Mouse (Mus musculus) adrenal gland, adult 2 months (tissue): ENCODE measurements around the gene Heatr9. TPM values are rescaled to one million over a fixed set of nuclear protein-coding genes. Genes with fewer than 3 reads are reported as not detected.
"Not testable (repeated sequence)": the region's sequence is repeated elsewhere in the genome, so short reads cannot be mapped to it uniquely, and the experiment has no call there.

Experiments
- DNase-seq: peaks from one replicate; pipeline ENCODE4 v3.0.0; 2021
- long read RNA-seq: library from polyadenylated mRNA; stranded (forward); transcript quantifications from one replicate; pipeline ENCODE4 v2.0.0, GENCODE M21; 2021
- polyA plus RNA-seq: library from polyadenylated mRNA; depleted of rRNA; stranded (reverse); fragments of >200 nt; gene quantifications from 2 replicates; pipeline ENCODE4 v1.2.3, GENCODE M21; 2012; rRNA removed
- total RNA-seq, 2 experiments: library from RNA; stranded (reverse); gene quantifications; 2 replicates each; pipeline ENCODE4 v1.2.3; 2021

Gene Heatr9
- total RNA-seq (not detected), polyA plus RNA-seq (not detected in 2 replicates)
- long read RNA-seq: 0 reads

GRCm38 (mm10) chr11:83522075-83522474 lies at the start of gene Heatr9:
Heatr9 (minus strand) TSS chr11:83522175.
- no peak for DNase-seq

GRCm38 (mm10) chr11:83570189-83570588 lies 48.2 kb upstream of the Heatr9 start:
- no peak for DNase-seq

GRCm38 (mm10) chr11:83569249-83569648 lies 47.3 kb upstream of the Heatr9 start:
- DNase-seq: no peak

- no peak for DNase-seq
Measured at GRCm38 (mm10) chr11:83568786-83569185, 46.8 kb upstream of the Heatr9 start.

- no peak for DNase-seq
Measured at GRCm38 (mm10) chr11:83568061-83568460, 46.1 kb upstream of the Heatr9 start.

- no peak for DNase-seq
Measured at GRCm38 (mm10) chr11:83567311-83567710, 45.3 kb upstream of the Heatr9 start.

- DNase-seq: no peak
Measured at GRCm38 (mm10) chr11:83566617-83567016, 44.6 kb upstream of the Heatr9 start.

- peak; percentile 59 for DNase-seq
Measured at GRCm38 (mm10) chr11:83563754-83564153, 41.8 kb upstream of the Heatr9 start.

GRCm38 (mm10) chr11:83562311-83562887 lies 40.4 kb upstream of the Heatr9 start:
- DNase-seq: no peak

- DNase-seq: no peak
Measured at GRCm38 (mm10) chr11:83560405-83560804, 38.4 kb upstream of the Heatr9 start.

- no peak for DNase-seq
Measured at GRCm38 (mm10) chr11:83557074-83557473, 35.1 kb upstream of the Heatr9 start.

GRCm38 (mm10) chr11:83556085-83556781 lies 34.3 kb upstream of the Heatr9 start:
- DNase-seq: peak; percentile 19

GRCm38 (mm10) chr11:83551668-83552067 lies 29.7 kb upstream of the Heatr9 start:
- DNase-seq: no peak

GRCm38 (mm10) chr11:83551037-83551436 lies 29.1 kb upstream of the Heatr9 start:
- not testable (repeated sequence) for DNase-seq

GRCm38 (mm10) chr11:83550186-83550632 lies 28.2 kb upstream of the Heatr9 start:
- no peak for DNase-seq

- DNase-seq: no peak
Measured at GRCm38 (mm10) chr11:83544214-83544613, 22.2 kb upstream of the Heatr9 start.

GRCm38 (mm10) chr11:83541415-83541814 lies 19.4 kb upstream of the Heatr9 start:
- DNase-seq: no peak

GRCm38 (mm10) chr11:83540931-83541330 lies 19.0 kb upstream of the Heatr9 start:
- DNase-seq: no peak

- DNase-seq: no peak
Measured at GRCm38 (mm10) chr11:83538705-83539314, 16.8 kb upstream of the Heatr9 start.

GRCm38 (mm10) chr11:83536831-83537230 lies 14.9 kb upstream of the Heatr9 start:
- no peak for DNase-seq

- DNase-seq: peak; percentile 89
Measured at GRCm38 (mm10) chr11:83534609-83535423, 12.8 kb upstream of the Heatr9 start.

GRCm38 (mm10) chr11:83534143-83534542 lies 12.2 kb upstream of the Heatr9 start:
- DNase-seq: no peak
